Mouse (Mus musculus) T-cell, adult 2 months (primary cell): Measurements from ENCODE around the gene Vmn1r180.
"Not testable (repeated sequence)": the region's sequence is repeated elsewhere in the genome, so short reads cannot be mapped to it uniquely, and the experiment has no call there.

Experiments used
- DNase-seq: peaks from one replicate; pipeline ENCODE4 v3.0.0; 2022; ENCODE audit warnings: low spot score

The Vmn1r180 gene

GRCm38 (mm10) chr7:23950332-23950731 lies at the start of gene Vmn1r180:
TSS of gene Vmn1r180 (plus strand) at chr7:23950632.
- DNase-seq, result no peak

GRCm38 (mm10) chr7:23926678-23927077 lies 23.8 kb upstream of the Vmn1r180 start, which contains the start of gene Vmn1r179:
TSS of gene Vmn1r179 (plus strand) at chr7:23926978.
- no peak for DNase-seq

GRCm38 (mm10) chr7:23968044-23968443 lies 17.6 kb downstream of the Vmn1r180 start:
- DNase-seq, result not testable (repeated sequence)

- DNase-seq, result not testable (repeated sequence)
Observed at GRCm38 (mm10) chr7:23974315-23974714, 23.9 kb downstream of the Vmn1r180 start, which contains the start of gene Vmn1r181. TSS of gene Vmn1r181 (plus strand) at chr7:23974615.

- no peak for DNase-seq
Observed at GRCm38 (mm10) chr7:24001391-24001790, 51.0 kb downstream of the Vmn1r180 start, which contains the start of gene V1rd19. TSS of gene V1rd19 (plus strand) at chr7:24001691.
